Comparison of ENCODE assay signal across 10 mouse cellular contexts in the genomic region with DNA sequence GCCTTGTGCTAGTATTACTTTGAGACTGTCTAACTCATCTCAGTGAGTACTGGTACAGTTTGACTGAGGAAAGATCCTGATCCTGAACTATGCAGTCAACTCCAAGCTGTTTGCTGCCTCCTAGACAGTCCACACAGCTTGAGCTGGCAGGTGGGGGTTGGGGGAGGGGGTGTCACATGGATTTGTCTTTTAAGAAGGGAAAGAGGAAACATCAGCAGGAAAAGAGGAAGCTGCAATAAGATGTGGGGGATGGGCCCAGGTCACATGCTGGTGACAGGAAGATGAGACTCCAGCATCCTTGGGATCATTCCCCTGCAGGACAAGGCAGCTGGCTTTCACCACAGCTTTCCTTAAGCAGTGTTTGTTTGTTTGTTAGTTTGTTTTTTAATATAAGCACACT. TPM values are rescaled to one million over a fixed set of nuclear protein-coding genes. Genes with fewer than 3 reads are reported as not detected.
A peak's percentile ranks its signal among the peaks of the same experiment; 100 is the strongest.
DNase-seq lines count a peak whose midpoint lies in the region; ATAC-seq and TF ChIP-seq lines count a peak whose summit lies in the region.
"Had no signal": no experiment of that assay in that cellular context is flagged by ENCODE, and none has a peak within 500 bp of the region (broad histone marks: within the 10 kb centered on the region; RNA-seq: fewer than 3 reads in every experiment).

No protein-coding gene starts in this region.

- H3K79me2 ChIP-seq in liver, adult 2 months (ENCODE audit: control insufficient read depth, insufficient read depth, low read length) = no peaks in the 10 kb centered on the region

- no peaks in the 10 kb centered on the region for H3K36me3 ChIP-seq in liver, adult 2 months (ENCODE audit: control insufficient read depth, insufficient read depth, low read length)
- H3K36me3 ChIP-seq in liver, embryonic 11.5 days (ENCODE audit: control insufficient read depth, insufficient read depth, low read length) = no peaks in the 10 kb centered on the region
- H3K36me3 ChIP-seq in neural tube, embryonic 15.5 days = no peaks in the 10 kb centered on the region
- no peaks in the 10 kb centered on the region for H3K36me3 ChIP-seq in forebrain, embryonic 13.5 days (ENCODE audit: poor library complexity, severe bottlenecking)
- H3K36me3 ChIP-seq: midbrain, embryonic 13.5 days; stomach, embryonic 15.5 days had no signal

- no peak overlapping the region for H3K4me2 ChIP-seq in liver, embryonic 11.5 days
- H3K4me2 ChIP-seq in neural tube, embryonic 15.5 days = no peak overlapping the region
- no peak overlapping the region for H3K4me2 ChIP-seq in forebrain, embryonic 13.5 days
- H3K4me2 ChIP-seq: midbrain, embryonic 13.5 days; stomach, embryonic 15.5 days had no signal

- no peak for TF ChIP-seq CTCF in liver, adult 2 months (IDR thresholded peaks at IDR 0.05; ENCODE audit: low read depth, low read length)

- H3K27me3 ChIP-seq in liver, adult 2 months (ENCODE audit: control insufficient read depth, insufficient read depth, low read length) = no peaks in the 10 kb centered on the region
- H3K27me3 ChIP-seq in liver, embryonic 11.5 days (replicated peaks; ENCODE audit: control insufficient read depth, insufficient read depth, low read length) = no peaks in the 10 kb centered on the region
- no peaks in the 10 kb centered on the region for H3K27me3 ChIP-seq in neural tube, embryonic 15.5 days (replicated peaks)
- H3K27me3 ChIP-seq in forebrain, embryonic 13.5 days = no peaks in the 10 kb centered on the region
- H3K27me3 ChIP-seq: midbrain, embryonic 13.5 days; stomach, embryonic 15.5 days had no signal

- DNase-seq in embryo, embryonic 10 days (ENCODE audit: low spot score) = peak; percentile 10
- DNase-seq in embryo, embryonic 11 days = no peak
- peak; percentile 36 for DNase-seq in liver, adult 2 months (ENCODE audit: extremely low read depth, low read depth, low spot score)
- no peak for DNase-seq in liver, embryonic 11.5 days (ENCODE audit: low spot score)
- DNase-seq in c-Kit-positive CD71-negative TER-119-negative erythroid progenitor cells, embryonic 14.5 days (ENCODE audit: low read depth) = peak; percentile 48
- peak; percentile 31 for DNase-seq in lung, postnatal 25 days (ENCODE audit: low spot score)

- H3K4me1 ChIP-seq in liver, adult 2 months (ENCODE audit: control insufficient read depth, insufficient read depth, low read length) = peaks cover 2% of the 10 kb centered on the region; the same call in 1 of the 2 replicates
- H3K4me1 ChIP-seq in liver, embryonic 11.5 days (replicated peaks; ENCODE audit: control insufficient read depth, insufficient read depth, low read length) = no peaks in the 10 kb centered on the region
- 0 out of 2 replicates have a peak, but pooled peaks cover 5% of the 10 kb centered on the region for H3K4me1 ChIP-seq in neural tube, embryonic 15.5 days
- H3K4me1 ChIP-seq in forebrain, embryonic 13.5 days = peaks cover 18% of the 10 kb centered on the region

- ATAC-seq in liver, embryonic 11.5 days (replicated peaks; ENCODE audit: low FRiP score) = no peak
- no peak for ATAC-seq in neural tube, embryonic 15.5 days (ENCODE audit: low FRiP score)
- no peak for ATAC-seq in forebrain, embryonic 13.5 days
- ATAC-seq: midbrain, embryonic 13.5 days had no signal

- no peaks in the 10 kb centered on the region for H3K9me3 ChIP-seq in liver, embryonic 11.5 days (ENCODE audit: control insufficient read depth, low read length)
- H3K9me3 ChIP-seq in neural tube, embryonic 15.5 days (replicated peaks) = no peaks in the 10 kb centered on the region
- no peaks in the 10 kb centered on the region for H3K9me3 ChIP-seq in forebrain, embryonic 13.5 days (replicated peaks)
- H3K9me3 ChIP-seq: midbrain, embryonic 13.5 days; stomach, embryonic 15.5 days had no signal

- no peak overlapping the region for H3K9ac ChIP-seq in liver, adult 2 months (ENCODE audit: low read depth, low read length)
- H3K9ac ChIP-seq in liver, embryonic 11.5 days (ENCODE audit: low read depth, low read length) = no peak overlapping the region
- H3K9ac ChIP-seq in neural tube, embryonic 15.5 days (replicated peaks) = no peak overlapping the region
- no peak overlapping the region for H3K9ac ChIP-seq in forebrain, embryonic 13.5 days
- H3K9ac ChIP-seq: midbrain, embryonic 13.5 days; stomach, embryonic 15.5 days had no signal

- H3K4me3 ChIP-seq in liver, adult 2 months (ENCODE audit: insufficient read depth, low read depth, low read length) = no peak overlapping the region
- no peak overlapping the region for H3K4me3 ChIP-seq in liver, embryonic 11.5 days (ENCODE audit: low read depth, low read length)
- no peak overlapping the region for H3K4me3 ChIP-seq in neural tube, embryonic 15.5 days (replicated peaks)
- no peak overlapping the region for H3K4me3 ChIP-seq in forebrain, embryonic 13.5 days
- H3K4me3 ChIP-seq: midbrain, embryonic 13.5 days; stomach, embryonic 15.5 days had no signal

- 0 out of 2 replicates have a peak overlapping the region, but pooled peaks have one; percentile 16 for H3K27ac ChIP-seq in liver, adult 2 months (replicated peaks; ENCODE audit: insufficient read depth, low read depth, low read length)
- no peak overlapping the region for H3K27ac ChIP-seq in liver, embryonic 11.5 days (ENCODE audit: low read depth, low read length)
- no peak overlapping the region for H3K27ac ChIP-seq in neural tube, embryonic 15.5 days (replicated peaks)
- no peak overlapping the region for H3K27ac ChIP-seq in forebrain, embryonic 13.5 days
- H3K27ac ChIP-seq: midbrain, embryonic 13.5 days; stomach, embryonic 15.5 days had no signal

- no peak for TF ChIP-seq POLR2A in liver, adult 2 months (IDR thresholded peaks at IDR 0.05; ENCODE audit: extremely low read depth, insufficient read depth, low read length)

RNA-seq across cellular contexts. Expression of gene Slc37a2, which starts 8.1 kb away (rescaled TPM):
- 1.8 TPM in 2 replicates for total RNA-seq in liver, adult 2 months (2014; rRNA removed)
- 1.7 TPM in 2 replicates for polyA plus RNA-seq in liver, adult 2 months (2012; rRNA removed)
- 1.7 and 2.0 TPM in 2 replicates for polyA plus RNA-seq in liver, embryonic 11.5 days (2014; fragmentation: Nextera tagmentation; extraction: Ambion mirVana)
- polyA plus RNA-seq in neural tube, embryonic 15.5 days (2015; fragmentation: Nextera tagmentation; extraction: Ambion mirVana) = 1.8 and 2.2 TPM in 2 replicates
- 0.99 and 1.2 TPM in 2 replicates for polyA plus RNA-seq in forebrain, embryonic 13.5 days (2015; fragmentation: Nextera tagmentation; extraction: Ambion mirVana)

RNA-seq across cellular contexts. Expression of gene Tmem218, which starts 39.4 kb away (rescaled TPM):
- total RNA-seq in liver, adult 2 months (2014; rRNA removed) = 1.4 and 2.1 TPM in 2 replicates
- polyA plus RNA-seq in liver, adult 2 months (2012; rRNA removed) = 1.1 and 1.9 TPM in 2 replicates
- 5.8 and 6.7 TPM in 2 replicates for polyA plus RNA-seq in liver, embryonic 11.5 days (2014; fragmentation: Nextera tagmentation; extraction: Ambion mirVana)
- 8.0 and 9.4 TPM in 2 replicates for polyA plus RNA-seq in neural tube, embryonic 15.5 days (2015; fragmentation: Nextera tagmentation; extraction: Ambion mirVana)
- 12.6 and 13.0 TPM in 2 replicates for polyA plus RNA-seq in forebrain, embryonic 13.5 days (2015; fragmentation: Nextera tagmentation; extraction: Ambion mirVana)

Comparison
In these comparisons a context has a peak if more than half of its experiments do, and no peak if none do; other contexts are left out.
1. DNase-seq: peak in embryo, embryonic 10 days (single experiment), liver, adult 2 months (single experiment), c-Kit-positive CD71-negative TER-119-negative erythroid progenitor cells, embryonic 14.5 days (single experiment) and lung, postnatal 25 days (single experiment); none in embryo, embryonic 11 days (single experiment) and liver, embryonic 11.5 days (single experiment).